Mouse (Mus musculus) forebrain, postnatal 0 days (tissue): ENCODE results near the gene Art5. TPM values are rescaled to one million over a fixed set of nuclear protein-coding genes. Genes with fewer than 3 reads are reported as not detected.

Experiments used
- ATAC-seq: fragments of 200-750 bp; cut with Nextera tagmentation; 2 replicates; pipeline ENCODE4 v1.8.0; 2017; ENCODE audit warnings: mild to moderate bottlenecking, moderate library complexity
- DNase-seq: peaks from one replicate; pipeline ENCODE4 v3.0.0-alpha.2; 2015
- H3K27ac ChIP-seq: fragments of 300-500 bp; sonication (generic); 2 replicates; pipeline ENCODE4 v1.5.1; 2014; ENCODE audit warnings: low read depth, mild to moderate bottlenecking, antibody characterized with exemption, low read length, moderate library complexity, mixed read lengths
- H3K27me3 ChIP-seq: fragments of 300-500 bp; sonication (generic); 2 replicates; pipeline ENCODE4 v1.6.1; 2014; ENCODE audit warnings: mild to moderate bottlenecking, low read length, mixed read lengths; ENCODE audit not compliant: insufficient read depth
- H3K36me3 ChIP-seq: fragments of 300-500 bp; sonication (generic); 2 replicates; pipeline ENCODE4 v1.6.1; 2014; ENCODE audit warnings: mild to moderate bottlenecking, moderate library complexity; ENCODE audit not compliant: insufficient read depth
- H3K4me1 ChIP-seq: fragments of 300-500 bp; sonication (generic); 2 replicates; pipeline ENCODE4 v1.6.1; 2014; ENCODE audit warnings: antibody characterized with exemption; ENCODE audit not compliant: insufficient read depth
- H3K4me2 ChIP-seq: fragments of 300-500 bp; sonication (generic); 2 replicates; pipeline ENCODE4 v1.6.1; 2014; ENCODE audit warnings: low read depth, mild to moderate bottlenecking, moderate library complexity
- H3K4me3 ChIP-seq: fragments of 300-500 bp; sonication (generic); 2 replicates; pipeline ENCODE4 v1.5.1; 2014; ENCODE audit warnings: low read depth, low read length, mixed read lengths
- H3K9ac ChIP-seq: fragments of 300-500 bp; sonication (generic); 2 replicates; pipeline ENCODE4 v1.6.1; 2014; ENCODE audit warnings: mild to moderate bottlenecking
- H3K9me3 ChIP-seq: fragments of 300-500 bp; sonication (generic); 2 replicates; pipeline ENCODE4 v1.6.1; 2016; ENCODE audit warnings: low read length
- CTCF ChIP-seq: sonication (generic); IDR thresholded peaks from 2 replicates; pipeline ENCODE4 v1.5.1; 2016; ENCODE audit warnings: antibody characterized with exemption, control low read depth, low read depth
- WGBS: fragments of 180-500 bp; shearing (Covaris S2); extraction: QIAGEN DNeasy Blood & Tissue Kit; methylation state at CpG from one replicate; pipeline ENCODE4 v1.1.7; 2014; 5-methylcytosine and 5-hydroxymethylcytosine counted together
- polyA plus RNA-seq: library from polyadenylated mRNA; unstranded; fragments of >200 nt; fragmentation: Nextera tagmentation; extraction: Ambion mirVana; gene quantifications from 2 replicates; pipeline ENCODE4 v1.2.1, GENCODE M21; 2015
- total RNA-seq: library from RNA; depleted of rRNA; stranded (reverse); fragments of >200 nt; gene quantifications from 2 replicates; pipeline ENCODE4 v1.2.3, GENCODE M21; 2014

The Art5 gene
- total and polyA plus RNA-seq, 2 experiments from 2014 or later, result 0.22 to 0.29 TPM

GRCm38 (mm10) chr7:102084041-102084696, 25.1 kb downstream of the Art5 start:
- Histone ChIP-seq H3K36me3 (peaks cover 46% of the 10 kb centered on the region), H3K4me2 (no peak overlapping the region), H3K9ac (no peak overlapping the region), H3K9me3 (no peaks in the 10 kb centered on the region), H3K4me3 (no peak overlapping the region), H3K4me1 (no peaks in the 10 kb centered on the region), H3K27ac (no peak overlapping the region), H3K27me3 (no peaks in the 10 kb centered on the region)
- no peak for TF ChIP-seq CTCF
- DNase-seq, result no peak
- 93% methylated on average over 26 of the region's 26 CpGs for WGBS
- ATAC-seq, result no peak

GRCm38 (mm10) chr7:102082816-102083215, 26.5 kb downstream of the Art5 start, which contains the start of gene Trpc2:
Gene Trpc2, plus strand, starts transcription at chr7:102083116.
- no peak for TF ChIP-seq CTCF
- WGBS, result 86% methylated on average over 5 of the region's 5 CpGs

GRCm38 (mm10) chr7:102081784-102082183, 27.5 kb downstream of the Art5 start:
- TF ChIP-seq CTCF, result no peak
- Histone ChIP-seq H3K9ac (no peak overlapping the region), H3K4me2 (no peak overlapping the region), H3K27ac (no peak overlapping the region), H3K36me3 (peaks cover 62% of the 10 kb centered on the region), H3K9me3 (no peaks in the 10 kb centered on the region), H3K27me3 (no peaks in the 10 kb centered on the region), H3K4me3 (no peak overlapping the region), H3K4me1 (no peaks in the 10 kb centered on the region)
- no peak for DNase-seq
- no peak for ATAC-seq
- WGBS, result 96% methylated on average over 5 of the region's 5 CpGs

More at GRCm38 (mm10) chr7:102082816-102083215, 26.5 kb downstream of the Art5 start, which contains the start of gene Trpc2:
- DNase-seq (no peak), ATAC-seq (no peak)
- no peaks in the 10 kb centered on the region for H3K27me3 ChIP-seq
- no peak within 1 kb of the TSS for H3K4me3 ChIP-seq
- H3K9ac ChIP-seq, result no peak within 1 kb of the TSS
- H3K4me2 ChIP-seq, result no peak within 1 kb of the TSS
- no peaks in the 10 kb centered on the region for H3K9me3 ChIP-seq
- peaks cover 52% of the 10 kb centered on the region for H3K36me3 ChIP-seq
- H3K4me1 ChIP-seq, result no peaks in the 10 kb centered on the region
- H3K27ac ChIP-seq, result no peak within 1 kb of the TSS

GRCm38 (mm10) chr7:102080311-102080710, 29.0 kb downstream of the Art5 start:
- no peak overlapping the region for H3K9ac ChIP-seq
- H3K27me3 ChIP-seq, result no peaks in the 10 kb centered on the region
- no peak for TF ChIP-seq CTCF
- peaks cover 69% of the 10 kb centered on the region for H3K36me3 ChIP-seq
- H3K4me2 ChIP-seq, result no peak overlapping the region
- H3K4me1 ChIP-seq, result no peaks in the 10 kb centered on the region
- DNase-seq (no peak), ATAC-seq (no peak)
- no peak overlapping the region for H3K4me3 ChIP-seq
- no peaks in the 10 kb centered on the region for H3K9me3 ChIP-seq
- 89% methylated on average over 8 of the region's 8 CpGs for WGBS
- H3K27ac ChIP-seq, result no peak overlapping the region

- Histone ChIP-seq H3K27ac (no peak overlapping the region), H3K27me3 (no peaks in the 10 kb centered on the region), H3K9me3 (no peaks in the 10 kb centered on the region), H3K4me2 (no peak overlapping the region), H3K36me3 (peaks cover 74% of the 10 kb centered on the region), H3K4me3 (no peak overlapping the region), H3K9ac (no peak overlapping the region), H3K4me1 (no peaks in the 10 kb centered on the region)
- WGBS, result 73% methylated on average over 7 of the region's 7 CpGs
- DNase-seq (peak; percentile 56), ATAC-seq (peak; percentile 72; the same call in 1 of the 2 replicates)
- TF ChIP-seq CTCF, result peak; percentile 76
These were observed 30.8 kb downstream of the Art5 start for GRCm38 (mm10) chr7:102078517-102078916.

GRCm38 (mm10) chr7:102076714-102077296, 32.5 kb downstream of the Art5 start:
- Histone ChIP-seq H3K36me3 (peaks cover 70% of the 10 kb centered on the region), H3K27ac (no peak overlapping the region), H3K9ac (no peak overlapping the region), H3K4me1 (no peaks in the 10 kb centered on the region), H3K9me3 (no peaks in the 10 kb centered on the region), H3K4me2 (no peak overlapping the region), H3K4me3 (no peak overlapping the region), H3K27me3 (no peaks in the 10 kb centered on the region)
- no peak for ATAC-seq
- WGBS, result 81% methylated on average over 7 of the region's 7 CpGs
- TF ChIP-seq CTCF, result peak; percentile 65
- DNase-seq, result peak; percentile 17

GRCm38 (mm10) chr7:102066363-102066762, 42.9 kb downstream of the Art5 start:
- DNase-seq, result no peak
- no peak for TF ChIP-seq CTCF
- H3K4me1 ChIP-seq, result peaks cover 7% of the 10 kb centered on the region; the same call in 1 of the 2 replicates
- no peak overlapping the region for H3K27ac ChIP-seq
- no peaks in the 10 kb centered on the region for H3K27me3 ChIP-seq
- H3K9me3 ChIP-seq, result no peaks in the 10 kb centered on the region
- ATAC-seq, result no peak
- peak overlapping the region; percentile 83 for H3K4me3 ChIP-seq
- H3K9ac ChIP-seq, result no peak overlapping the region
- WGBS, result 77% methylated on average over 6 of the region's 6 CpGs
- no peaks in the 10 kb centered on the region for H3K36me3 ChIP-seq
- H3K4me2 ChIP-seq, result peak overlapping the region; percentile 73
